Mouse (Mus musculus) heart, embryonic 13.5 days (tissue): ENCODE measurements at regions not wholly inside any gene's neighbourhood (a gene's known extent, or its start where the extent isn't known, plus 50 kb on each side); places are given as distances from the start of the nearest gene placed in this dataset.
A peak's percentile ranks its signal among the peaks of the same experiment; 100 is the strongest.

Experiments used
- ATAC-seq: fragments of 200-750 bp; cut with Nextera tagmentation; 2 replicates; pipeline ENCODE4 v1.8.0; 2017; ENCODE audit warnings: moderate TSS enrichment; ENCODE audit not compliant: insufficient number of reproducible peaks, low FRiP score, low TSS enrichment; ENCODE audit errors: extremely low read depth
- H3K27ac ChIP-seq: fragments of 300-500 bp; sonication (generic); replicated peaks from 2 replicates; pipeline ENCODE4 v1.5.1; 2015; ENCODE audit warnings: moderate library complexity, mild to moderate bottlenecking, inconsistent platforms
- H3K27me3 ChIP-seq: fragments of 300-500 bp; sonication (generic); replicated peaks from 2 replicates; pipeline ENCODE4 v1.6.1; 2015; ENCODE audit warnings: mild to moderate bottlenecking, inconsistent platforms
- H3K36me3 ChIP-seq: fragments of 300-500 bp; sonication (generic); 2 replicates; pipeline ENCODE4 v1.6.1; 2015; ENCODE audit warnings: mild to moderate bottlenecking, inconsistent platforms
- H3K4me1 ChIP-seq: fragments of 300-500 bp; sonication (generic); 2 replicates; pipeline ENCODE4 v1.6.1; 2015; ENCODE audit warnings: inconsistent platforms
- H3K4me2 ChIP-seq: fragments of 300-500 bp; sonication (generic); 2 replicates; pipeline ENCODE4 v1.6.1; 2015; ENCODE audit warnings: inconsistent platforms, mild to moderate bottlenecking, moderate library complexity
- H3K4me3 ChIP-seq: fragments of 300-500 bp; sonication (generic); 2 replicates; pipeline ENCODE4 v1.5.1; 2015; ENCODE audit warnings: moderate library complexity, mild to moderate bottlenecking, inconsistent platforms
- H3K9ac ChIP-seq: fragments of 300-500 bp; sonication (generic); 2 replicates; pipeline ENCODE4 v1.6.1; 2015; ENCODE audit warnings: inconsistent platforms, mild to moderate bottlenecking, moderate library complexity
- H3K9me3 ChIP-seq: fragments of 300-500 bp; sonication (generic); 2 replicates; pipeline ENCODE4 v1.6.1; 2016; ENCODE audit warnings: inconsistent platforms
- WGBS: fragments of 180-500 bp; shearing (Covaris S2); methylation state at CpG from one replicate; pipeline ENCODE4 v1.1.7; 2015; ENCODE audit warnings: mixed read lengths; 5-methylcytosine and 5-hydroxymethylcytosine counted together

- WGBS: 48% methylated on average over 2 of the region's 2 CpGs
- H3K9ac ChIP-seq: no peak overlapping the region
- no peaks in the 10 kb centered on the region for H3K27me3 ChIP-seq
- H3K4me3 ChIP-seq: no peak overlapping the region
- no peak overlapping the region for H3K4me2 ChIP-seq
- H3K27ac ChIP-seq: no peak overlapping the region
- ATAC-seq: no peak
- H3K36me3 ChIP-seq: no peaks in the 10 kb centered on the region
- H3K4me1 ChIP-seq: no peaks in the 10 kb centered on the region
- peaks cover 14% of the 10 kb centered on the region for H3K9me3 ChIP-seq
Observed at GRCm38 (mm10) chr11:7852612-7853011, 638.9 kb upstream of the Igfbp3 start.

GRCm38 (mm10) chr11:7838311-7839237 is 624.9 kb upstream of the Igfbp3 start:
- Histone ChIP-seq H3K27ac (peak overlapping the region; percentile 39; the same call in 1 of the 2 replicates), H3K9me3 (peaks cover 4% of the 10 kb centered on the region; the same call in 1 of the 2 replicates), H3K9ac (no peak overlapping the region), H3K36me3 (no peaks in the 10 kb centered on the region), H3K4me1 (peaks cover 9% of the 10 kb centered on the region), H3K4me2 (no peak overlapping the region), H3K4me3 (no peak overlapping the region), H3K27me3 (no peaks in the 10 kb centered on the region)
- WGBS: 46% methylated on average over 8 of the region's 8 CpGs
- ATAC-seq: no peak

GRCm38 (mm10) chr11:7837486-7837885 is 623.8 kb upstream of the Igfbp3 start:
- 69% methylated on average over 5 of the region's 5 CpGs for WGBS
- Histone ChIP-seq H3K4me2 (no peak overlapping the region), H3K9me3 (peaks cover 4% of the 10 kb centered on the region; the same call in 1 of the 2 replicates), H3K4me3 (no peak overlapping the region), H3K27me3 (no peaks in the 10 kb centered on the region), H3K9ac (no peak overlapping the region), H3K27ac (no peak overlapping the region), H3K4me1 (peaks cover 13% of the 10 kb centered on the region), H3K36me3 (no peaks in the 10 kb centered on the region)
- ATAC-seq: no peak

DNA sequence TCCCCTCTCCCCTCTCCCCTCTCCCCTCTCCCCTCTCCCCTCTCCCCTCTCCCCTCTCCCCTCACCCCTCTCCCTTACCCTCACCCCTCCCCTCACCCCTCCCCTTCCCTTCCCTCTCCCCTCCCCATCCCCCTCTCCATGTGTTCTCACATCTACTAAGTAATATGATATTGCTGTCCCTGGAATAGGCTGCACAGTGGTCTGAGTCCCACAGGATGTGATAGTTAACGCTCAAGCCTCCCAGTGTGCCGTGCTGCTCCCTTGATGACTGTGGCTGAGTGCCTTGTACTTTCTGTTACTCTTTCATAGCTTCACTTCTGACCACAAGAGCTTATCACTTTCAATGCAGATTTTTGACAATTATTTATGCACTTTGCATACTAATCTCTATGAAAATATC is 620.4 kb upstream of the Igfbp3 start:
- no peak for ATAC-seq

DNA sequence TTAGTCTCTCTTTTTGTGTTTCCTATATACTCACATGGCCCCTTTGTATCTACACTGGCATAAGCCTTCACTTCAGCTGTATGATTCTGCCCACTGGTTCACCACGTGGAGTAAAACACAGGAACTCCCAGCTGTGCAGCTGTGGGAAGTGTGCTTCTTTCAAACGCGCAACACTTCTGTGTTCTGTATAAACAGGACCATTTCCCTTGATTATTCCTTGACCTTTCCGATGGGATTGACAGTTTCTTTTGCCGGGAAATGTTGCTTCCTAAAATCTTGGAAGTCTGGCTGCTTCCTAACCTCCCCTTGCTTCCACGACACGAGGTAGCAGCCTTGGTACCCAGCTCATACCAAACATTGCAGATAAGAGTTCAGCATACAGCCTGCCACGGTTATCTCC is 618.7 kb upstream of the Igfbp3 start:
- WGBS: 36% methylated on average over 8 of the region's 8 CpGs
- Histone ChIP-seq H3K27me3 (no peaks in the 10 kb centered on the region), H3K9me3 (no peaks in the 10 kb centered on the region), H3K27ac (no peak overlapping the region), H3K36me3 (no peaks in the 10 kb centered on the region), H3K4me2 (no peak overlapping the region), H3K9ac (no peak overlapping the region), H3K4me1 (peaks cover 8% of the 10 kb centered on the region; the same call in 1 of the 2 replicates), H3K4me3 (no peak overlapping the region)
- no peak for ATAC-seq

More for the DNA sequence above, 620.4 kb upstream of the Igfbp3 start:
- H3K36me3 ChIP-seq: no peaks in the 10 kb centered on the region
- no peaks in the 10 kb centered on the region for H3K9me3 ChIP-seq
- no peak overlapping the region for H3K9ac ChIP-seq
- no peaks in the 10 kb centered on the region for H3K27me3 ChIP-seq
- WGBS: 30% methylated on average over 2 of the region's 2 CpGs
- peaks cover 17% of the 10 kb centered on the region for H3K4me1 ChIP-seq
- H3K27ac ChIP-seq: no peak overlapping the region
- no peak overlapping the region for H3K4me2 ChIP-seq
- no peak overlapping the region for H3K4me3 ChIP-seq

- Histone ChIP-seq H3K36me3 (no peaks in the 10 kb centered on the region), H3K4me1 (peaks cover 8% of the 10 kb centered on the region; the same call in 1 of the 2 replicates), H3K4me3 (no peak overlapping the region), H3K27me3 (no peaks in the 10 kb centered on the region), H3K9ac (no peak overlapping the region), H3K9me3 (no peaks in the 10 kb centered on the region), H3K27ac (no peak overlapping the region), H3K4me2 (no peak overlapping the region)
- WGBS: 48% methylated on average over 1 of the region's 1 CpGs
- ATAC-seq: no peak
Observed at GRCm38 (mm10) chr11:7829770-7830169, 616.0 kb upstream of the Igfbp3 start.

- H3K9me3 ChIP-seq: no peaks in the 10 kb centered on the region
- WGBS: 47% methylated on average over 4 of the region's 4 CpGs
- ATAC-seq: no peak
- peaks cover 8% of the 10 kb centered on the region; the same call in 1 of the 2 replicates for H3K4me1 ChIP-seq
- H3K9ac ChIP-seq: no peak overlapping the region
- H3K4me2 ChIP-seq: no peak overlapping the region
- H3K36me3 ChIP-seq: no peaks in the 10 kb centered on the region
- H3K4me3 ChIP-seq: no peak overlapping the region
- no peak overlapping the region for H3K27ac ChIP-seq
- no peaks in the 10 kb centered on the region for H3K27me3 ChIP-seq
Observed at GRCm38 (mm10) chr11:7828001-7828400, 614.3 kb upstream of the Igfbp3 start.

DNA sequence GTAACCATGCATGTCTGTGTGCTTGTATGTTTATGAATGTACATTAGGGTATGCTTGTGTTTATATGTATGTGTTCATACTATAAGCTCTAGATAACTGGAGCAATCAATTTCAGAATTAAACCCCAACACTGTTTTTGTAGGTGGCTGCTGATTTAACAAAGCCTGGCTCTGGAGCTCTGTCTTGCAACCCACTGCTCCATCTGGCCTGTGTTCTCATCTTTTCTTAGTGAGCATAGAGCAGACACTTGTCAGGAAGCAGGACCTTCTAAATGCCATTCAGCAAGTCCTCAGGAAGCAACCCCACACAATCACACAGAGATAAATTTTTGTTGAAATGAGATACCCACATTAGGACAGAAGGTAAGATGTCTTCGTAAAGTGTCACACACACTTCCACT is 613.7 kb upstream of the Igfbp3 start:
- WGBS: 37% methylated on average over 1 of the region's 1 CpGs
- peaks cover 3% of the 10 kb centered on the region; the same call in 1 of the 2 replicates for H3K4me1 ChIP-seq
- no peak overlapping the region for H3K4me3 ChIP-seq
- ATAC-seq: no peak
- no peaks in the 10 kb centered on the region for H3K36me3 ChIP-seq
- no peaks in the 10 kb centered on the region for H3K27me3 ChIP-seq
- H3K4me2 ChIP-seq: no peak overlapping the region
- no peaks in the 10 kb centered on the region for H3K9me3 ChIP-seq
- H3K27ac ChIP-seq: no peak overlapping the region
- no peak overlapping the region for H3K9ac ChIP-seq

GRCm38 (mm10) chr11:7815750-7816149 is 602.0 kb upstream of the Igfbp3 start:
- ATAC-seq: no peak
- Histone ChIP-seq H3K4me2 (no peak overlapping the region), H3K4me3 (no peak overlapping the region), H3K36me3 (no peaks in the 10 kb centered on the region), H3K4me1 (no peaks in the 10 kb centered on the region), H3K27ac (no peak overlapping the region), H3K9me3 (no peaks in the 10 kb centered on the region), H3K27me3 (no peaks in the 10 kb centered on the region), H3K9ac (no peak overlapping the region)
- 75% methylated on average over 5 of the region's 5 CpGs for WGBS

DNA sequence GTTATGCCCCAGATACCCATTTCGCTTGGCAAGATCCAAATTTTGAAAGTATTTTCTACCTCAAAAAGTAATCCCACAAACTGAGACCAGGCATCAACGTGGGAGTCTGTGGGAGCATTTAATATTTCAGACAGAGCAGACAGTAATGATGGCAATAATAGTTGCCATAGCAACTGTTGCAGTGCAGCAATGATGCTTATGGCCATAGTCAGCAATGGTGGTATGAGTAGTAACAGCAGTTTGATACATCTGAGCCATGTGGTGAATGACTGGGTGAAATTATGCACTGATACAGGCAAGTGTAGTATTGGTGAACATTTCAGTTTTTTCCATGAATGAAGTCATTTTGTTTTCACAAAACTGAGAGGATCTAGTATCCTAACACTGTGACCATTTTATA is 600.8 kb upstream of the Igfbp3 start:
- Histone ChIP-seq H3K9me3 (no peaks in the 10 kb centered on the region), H3K36me3 (no peaks in the 10 kb centered on the region), H3K27ac (no peak overlapping the region), H3K27me3 (no peaks in the 10 kb centered on the region), H3K9ac (no peak overlapping the region), H3K4me3 (no peak overlapping the region), H3K4me2 (no peak overlapping the region), H3K4me1 (no peaks in the 10 kb centered on the region)
- ATAC-seq: no peak
- WGBS: 75% methylated on average over 2 of the region's 2 CpGs

- Histone ChIP-seq H3K9ac (no peak overlapping the region), H3K4me1 (no peaks in the 10 kb centered on the region), H3K36me3 (no peaks in the 10 kb centered on the region), H3K4me2 (no peak overlapping the region), H3K4me3 (no peak overlapping the region), H3K27me3 (no peaks in the 10 kb centered on the region), H3K27ac (no peak overlapping the region), H3K9me3 (no peaks in the 10 kb centered on the region)
- no peak for ATAC-seq
- WGBS: 74% methylated on average over 2 of the region's 2 CpGs
Observed at GRCm38 (mm10) chr11:7812436-7812835, 598.7 kb upstream of the Igfbp3 start.

- no peak for ATAC-seq
- Histone ChIP-seq H3K4me2 (no peak overlapping the region), H3K4me3 (no peak overlapping the region), H3K27ac (no peak overlapping the region), H3K27me3 (no peaks in the 10 kb centered on the region), H3K9me3 (no peaks in the 10 kb centered on the region), H3K4me1 (no peaks in the 10 kb centered on the region), H3K9ac (no peak overlapping the region), H3K36me3 (no peaks in the 10 kb centered on the region)
- 74% methylated on average over 2 of the region's 2 CpGs for WGBS
Observed at GRCm38 (mm10) chr11:7809741-7810140, 596.0 kb upstream of the Igfbp3 start.
